Mouse (Mus musculus) olfactory bulb, adult 2 months (tissue): ENCODE measurements around the gene Serac1.

Experiments used
- CTCF ChIP-seq: fragments of 200-500 bp; IDR thresholded peaks from 2 replicates; pipeline ENCODE4 v1.5.1; 2012; ENCODE audit warnings: low read depth, mild to moderate bottlenecking, low read length, moderate library complexity; ENCODE audit not compliant: insufficient read depth
- POLR2A ChIP-seq: fragments of 200-500 bp; IDR thresholded peaks from 2 replicates; pipeline ENCODE4 v1.6.1; 2012; ENCODE audit warnings: mild to moderate bottlenecking, low read depth, low read length, moderate library complexity; ENCODE audit not compliant: insufficient read depth

DNA sequence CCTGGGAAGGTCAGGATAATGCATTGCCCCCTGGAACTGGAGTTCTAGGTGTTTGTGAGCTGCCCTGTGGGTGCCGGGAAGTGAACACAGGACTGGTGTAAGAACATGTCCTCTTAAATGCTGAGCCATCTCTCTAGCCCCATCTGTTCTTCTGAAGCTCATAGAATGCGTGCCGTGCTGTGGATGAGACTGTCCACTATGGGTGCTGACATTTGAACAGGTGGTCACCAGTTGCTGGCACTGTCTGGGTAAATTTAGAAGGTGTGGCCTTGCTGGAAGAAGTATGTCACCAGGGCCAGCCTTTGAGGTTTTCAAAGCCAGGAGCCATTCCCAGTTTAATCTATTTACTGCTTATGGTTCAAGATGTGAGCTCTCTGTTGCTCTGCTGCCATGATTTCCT lies 22.7 kb upstream of the Serac1 start:
- TF ChIP-seq CTCF, result no peak
- TF ChIP-seq POLR2A, result no peak
